Mouse (Mus musculus) liver, adult 2 months (tissue): ENCODE data around the gene Rab5c.

Source experiments
- CTCF ChIP-seq: fragments of 200-500 bp; IDR thresholded peaks from 2 replicates; pipeline ENCODE4 v1.5.1; 2011; ENCODE audit warnings: low read depth, low read length, control low read depth
- POLR2A ChIP-seq: fragments of 200-500 bp; IDR thresholded peaks from 2 replicates; pipeline ENCODE4 v1.6.1; 2011; ENCODE audit warnings: low read length, control low read depth; ENCODE audit not compliant: insufficient read depth; ENCODE audit errors: extremely low read depth

GRCm38 (mm10) chr11:100693154-100693553, 44.9 kb downstream of the Rab5c start:
- TF ChIP-seq CTCF: no peak
- no peak for TF ChIP-seq POLR2A
